Mouse (Mus musculus) heart, embryonic 16.5 days (tissue): ENCODE measurements at regions not wholly inside any gene's neighbourhood (a gene's known extent, or its start where the extent isn't known, plus 50 kb on each side); places are given as distances from the start of the nearest gene placed in this dataset.

Experiments
- ATAC-seq: fragments of 200-750 bp; cut with Nextera tagmentation; replicated peaks from 2 replicates; pipeline ENCODE4 v1.8.0; 2017; ENCODE audit warnings: moderate number of reproducible peaks; ENCODE audit not compliant: insufficient read depth, low FRiP score; ENCODE audit errors: extremely low read depth
- H3K27ac ChIP-seq: fragments of 300-500 bp; sonication (generic); 2 replicates; pipeline ENCODE4 v1.5.1; 2014; ENCODE audit warnings: mild to moderate bottlenecking, low read length, control low read depth, moderate library complexity
- H3K27me3 ChIP-seq: fragments of 300-500 bp; sonication (generic); 2 replicates; pipeline ENCODE4 v1.6.1; 2014; ENCODE audit warnings: low read length, mixed read lengths; ENCODE audit not compliant: control insufficient read depth, insufficient read depth
- H3K36me3 ChIP-seq: fragments of 300-500 bp; sonication (generic); 2 replicates; pipeline ENCODE4 v1.6.1; 2014; ENCODE audit not compliant: control insufficient read depth, insufficient read depth
- H3K4me1 ChIP-seq: fragments of 300-500 bp; sonication (generic); 2 replicates; pipeline ENCODE4 v1.6.1; 2014; ENCODE audit warnings: low read length, mixed read lengths; ENCODE audit not compliant: control insufficient read depth, insufficient read depth
- H3K4me2 ChIP-seq: fragments of 300-500 bp; sonication (generic); 2 replicates; pipeline ENCODE4 v1.6.1; 2014; ENCODE audit warnings: low read depth, mild to moderate bottlenecking, control low read depth, low read length
- H3K4me3 ChIP-seq: fragments of 300-500 bp; sonication (generic); 2 replicates; pipeline ENCODE4 v1.5.1; 2014; ENCODE audit warnings: mild to moderate bottlenecking, control low read depth, low read length
- H3K9ac ChIP-seq: fragments of 300-500 bp; sonication (generic); 2 replicates; pipeline ENCODE4 v1.6.1; 2014; ENCODE audit warnings: low read length, control low read depth
- H3K9me3 ChIP-seq: fragments of 300-500 bp; sonication (generic); replicated peaks from 2 replicates; pipeline ENCODE4 v1.6.1; 2016; ENCODE audit warnings: low read length; ENCODE audit not compliant: control insufficient read depth
- WGBS: fragments of 180-500 bp; shearing (Covaris S2); extraction: QIAGEN DNeasy Blood & Tissue Kit; methylation state at CpG from one replicate; pipeline ENCODE4 v1.1.7; 2014; 5-methylcytosine and 5-hydroxymethylcytosine counted together

GRCm38 (mm10) chr13:53805872-53806271 lies 249.6 kb downstream of the Drd1 start:
- Histone ChIP-seq H3K9me3 (no peaks in the 10 kb centered on the region), H3K27me3 (no peaks in the 10 kb centered on the region), H3K4me3 (no peak overlapping the region), H3K4me2 (no peak overlapping the region), H3K27ac (no peak overlapping the region), H3K9ac (no peak overlapping the region), H3K4me1 (0 out of 2 replicates have a peak, but pooled peaks cover 4% of the 10 kb centered on the region), H3K36me3 (no peaks in the 10 kb centered on the region)
- ATAC-seq = no peak
- 73% methylated on average over 4 of the region's 4 CpGs for WGBS

- Histone ChIP-seq H3K9ac (no peak overlapping the region), H3K36me3 (no peaks in the 10 kb centered on the region), H3K27ac (no peak overlapping the region), H3K4me1 (no peaks in the 10 kb centered on the region), H3K9me3 (no peaks in the 10 kb centered on the region; the same call in 1 of the 2 replicates), H3K27me3 (no peaks in the 10 kb centered on the region), H3K4me3 (no peak overlapping the region), H3K4me2 (no peak overlapping the region)
- no peak for ATAC-seq
- 66% methylated on average over 5 of the region's 5 CpGs for WGBS
Measured at GRCm38 (mm10) chr13:53800978-53801377, 254.5 kb downstream of the Drd1 start.

DNA sequence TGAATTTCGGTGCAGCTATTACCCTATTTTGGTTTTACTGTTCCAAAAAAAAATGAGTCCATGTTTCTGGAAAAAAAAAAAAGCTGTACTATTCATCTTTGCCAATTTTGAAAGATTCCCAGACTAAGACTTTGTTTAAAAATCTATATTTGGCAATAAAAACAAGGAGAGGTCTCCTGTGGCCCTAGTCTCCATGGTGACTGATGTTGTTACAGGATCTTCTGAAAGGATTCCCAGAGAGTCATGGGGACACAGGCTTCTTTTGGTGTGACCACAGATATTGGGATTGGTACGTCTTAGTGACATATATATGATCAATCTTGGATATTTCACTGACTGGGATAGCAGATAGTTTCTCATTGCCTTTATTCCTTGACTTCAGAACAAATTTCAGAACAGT lies 266.7 kb downstream of the Drd1 start:
- no peaks in the 10 kb centered on the region for H3K36me3 ChIP-seq
- no peak for ATAC-seq
- H3K9ac ChIP-seq = no peak overlapping the region
- H3K4me3 ChIP-seq = no peak overlapping the region
- 64% methylated on average over 2 of the region's 2 CpGs for WGBS
- H3K27ac ChIP-seq = no peak overlapping the region
- H3K9me3 ChIP-seq = 0 out of 2 replicates have a peak, but pooled peaks cover 2% of the 10 kb centered on the region
- no peaks in the 10 kb centered on the region for H3K27me3 ChIP-seq
- H3K4me2 ChIP-seq = no peak overlapping the region
- no peaks in the 10 kb centered on the region for H3K4me1 ChIP-seq

DNA sequence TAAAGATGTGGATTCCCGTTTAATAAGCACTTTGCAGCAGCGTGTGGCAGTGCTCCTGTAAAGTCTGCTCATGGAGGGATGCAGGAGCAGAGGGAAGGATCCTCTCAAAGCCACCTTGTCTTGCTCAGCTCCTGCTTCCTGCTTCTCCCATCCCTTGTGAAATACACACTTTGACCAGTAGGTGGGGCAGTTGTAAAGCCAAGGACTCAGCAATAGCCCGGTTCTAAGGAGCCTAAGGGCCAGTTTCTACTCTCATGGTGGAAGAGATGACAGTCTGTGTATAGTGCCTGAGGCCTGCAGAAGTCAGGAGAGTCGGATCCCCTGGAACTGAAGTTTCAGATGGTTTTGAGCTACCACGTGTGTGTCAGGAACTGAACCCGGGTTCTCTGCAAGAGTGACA lies 272.0 kb downstream of the Drd1 start:
- H3K36me3 ChIP-seq = no peaks in the 10 kb centered on the region
- no peak overlapping the region for H3K4me2 ChIP-seq
- no peaks in the 10 kb centered on the region for H3K4me1 ChIP-seq
- no peak; the same call in 1 of the 2 replicates for ATAC-seq
- H3K4me3 ChIP-seq = no peak overlapping the region
- no peak overlapping the region for H3K9ac ChIP-seq
- 0 out of 2 replicates have a peak, but pooled peaks cover 2% of the 10 kb centered on the region for H3K9me3 ChIP-seq
- WGBS = 18% methylated on average over 6 of the region's 6 CpGs
- H3K27me3 ChIP-seq = 0 out of 2 replicates have a peak, but pooled peaks cover 2% of the 10 kb centered on the region
- no peak overlapping the region for H3K27ac ChIP-seq

DNA sequence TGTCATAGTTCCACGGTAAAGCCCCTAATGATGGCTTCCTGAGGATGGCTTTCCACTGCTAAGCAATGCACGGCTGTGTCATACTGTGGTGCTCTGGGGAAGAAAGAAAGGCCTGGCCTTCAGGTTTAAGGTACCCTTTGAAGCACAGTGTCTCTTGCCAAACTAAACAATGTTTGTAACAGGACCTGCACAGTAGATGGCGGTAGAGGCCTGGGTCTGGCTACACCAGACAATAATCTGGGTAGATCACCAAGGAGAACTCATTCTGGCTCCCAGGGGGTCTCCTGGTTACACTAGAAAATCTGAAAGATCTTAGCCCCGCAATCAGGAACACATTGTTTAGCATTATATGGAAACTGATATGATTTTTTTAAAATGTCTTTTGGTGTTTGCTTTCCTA lies 276.4 kb downstream of the Drd1 start:
- no peaks in the 10 kb centered on the region for H3K36me3 ChIP-seq
- WGBS = 47% methylated on average over 4 of the region's 4 CpGs
- H3K27me3 ChIP-seq = 0 out of 2 replicates have a peak, but pooled peaks cover 2% of the 10 kb centered on the region
- H3K4me3 ChIP-seq = no peak overlapping the region
- H3K27ac ChIP-seq = no peak overlapping the region
- no peak for ATAC-seq
- no peaks in the 10 kb centered on the region for H3K9me3 ChIP-seq
- no peak overlapping the region for H3K9ac ChIP-seq
- no peak overlapping the region for H3K4me2 ChIP-seq
- no peaks in the 10 kb centered on the region for H3K4me1 ChIP-seq

GRCm38 (mm10) chr13:53776421-53776820 lies 279.1 kb downstream of the Drd1 start:
- H3K4me3 ChIP-seq = no peak overlapping the region
- H3K9me3 ChIP-seq = no peaks in the 10 kb centered on the region
- peaks cover 3% of the 10 kb centered on the region; the same call in 1 of the 2 replicates for H3K4me1 ChIP-seq
- H3K9ac ChIP-seq = no peak overlapping the region
- ATAC-seq = no peak
- H3K27me3 ChIP-seq = no peaks in the 10 kb centered on the region
- no peaks in the 10 kb centered on the region for H3K36me3 ChIP-seq
- 58% methylated on average over 11 of the region's 11 CpGs for WGBS
- H3K4me2 ChIP-seq = no peak overlapping the region
- H3K27ac ChIP-seq = no peak overlapping the region

GRCm38 (mm10) chr13:53775687-53776086 lies 279.8 kb downstream of the Drd1 start:
- Histone ChIP-seq H3K4me3 (no peak overlapping the region), H3K36me3 (no peaks in the 10 kb centered on the region), H3K27me3 (no peaks in the 10 kb centered on the region), H3K9me3 (no peaks in the 10 kb centered on the region), H3K4me2 (no peak overlapping the region), H3K9ac (no peak overlapping the region), H3K4me1 (peaks cover 3% of the 10 kb centered on the region; the same call in 1 of the 2 replicates), H3K27ac (no peak overlapping the region)
- WGBS = 39% methylated on average over 5 of the region's 5 CpGs
- ATAC-seq = 0 out of 2 replicates have a peak, but pooled peaks have one; percentile 41

- Histone ChIP-seq H3K27me3 (no peaks in the 10 kb centered on the region), H3K27ac (no peak overlapping the region), H3K4me2 (no peak overlapping the region), H3K9ac (no peak overlapping the region), H3K36me3 (no peaks in the 10 kb centered on the region), H3K9me3 (no peaks in the 10 kb centered on the region), H3K4me1 (peaks cover 7% of the 10 kb centered on the region; the same call in 1 of the 2 replicates), H3K4me3 (no peak overlapping the region)
- ATAC-seq = peak; percentile 66
- WGBS = 23% methylated on average over 13 of the region's 13 CpGs
Measured at GRCm38 (mm10) chr13:53764613-53765243, 290.8 kb downstream of the Drd1 start.

- Histone ChIP-seq H3K9me3 (no peaks in the 10 kb centered on the region), H3K4me3 (no peak overlapping the region), H3K36me3 (no peaks in the 10 kb centered on the region), H3K4me2 (no peak overlapping the region), H3K9ac (no peak overlapping the region), H3K27ac (no peak overlapping the region), H3K4me1 (peaks cover 10% of the 10 kb centered on the region; the same call in 1 of the 2 replicates), H3K27me3 (no peaks in the 10 kb centered on the region)
- ATAC-seq = no peak
- WGBS = 71% methylated on average over 13 of the region's 13 CpGs
Measured at GRCm38 (mm10) chr13:53757576-53758237, 284.8 kb upstream of the Msx2 start.
